Mouse (Mus musculus) heart, postnatal 0 days (tissue): ENCODE data around the gene Sparc. TPM values are rescaled to one million over a fixed set of nuclear protein-coding genes. Genes with fewer than 3 reads are reported as not detected.
"Not testable (repeated sequence)": the region's sequence is repeated elsewhere in the genome, so short reads cannot be mapped to it uniquely, and the experiment has no call there.

ENCODE experiments used
- ATAC-seq: fragments of 200-750 bp; cut with Nextera tagmentation; 2 replicates; pipeline ENCODE4 v1.8.0; 2017; ENCODE audit warnings: low read depth, moderate number of reproducible peaks, moderate library complexity; ENCODE audit not compliant: insufficient read depth
- DNase-seq: peaks from one replicate; pipeline ENCODE4 v3.0.0-alpha.2; 2016; ENCODE audit warnings: low spot score
- H3K27ac ChIP-seq: fragments of 300-500 bp; sonication (generic); 2 replicates; pipeline ENCODE4 v1.5.1; 2014; ENCODE audit warnings: low read depth, mild to moderate bottlenecking
- H3K27me3 ChIP-seq: fragments of 300-500 bp; sonication (generic); 2 replicates; pipeline ENCODE4 v1.6.1; 2014; ENCODE audit warnings: low read length, mixed read lengths; ENCODE audit not compliant: control insufficient read depth, insufficient read depth
- H3K36me3 ChIP-seq: fragments of 300-500 bp; sonication (generic); replicated peaks from 2 replicates; pipeline ENCODE4 v1.6.1; 2014; ENCODE audit warnings: low read length, mixed read lengths; ENCODE audit not compliant: control insufficient read depth, insufficient read depth
- H3K4me1 ChIP-seq: fragments of 300-500 bp; sonication (generic); 2 replicates; pipeline ENCODE4 v1.6.1; 2014; ENCODE audit warnings: antibody characterized with exemption; ENCODE audit not compliant: control insufficient read depth, insufficient read depth
- H3K4me2 ChIP-seq: fragments of 300-500 bp; sonication (generic); 2 replicates; pipeline ENCODE4 v1.6.1; 2014; ENCODE audit warnings: low read depth, mild to moderate bottlenecking, low read length, moderate library complexity
- H3K4me3 ChIP-seq: fragments of 300-500 bp; sonication (generic); 2 replicates; pipeline ENCODE4 v1.5.1; 2014; ENCODE audit warnings: low read depth, low read length
- H3K9ac ChIP-seq: fragments of 300-500 bp; sonication (generic); replicated peaks from 2 replicates; pipeline ENCODE4 v1.6.1; 2014; ENCODE audit warnings: low read depth, low read length, mixed read lengths
- H3K9me3 ChIP-seq: fragments of 300-500 bp; sonication (generic); replicated peaks from 2 replicates; pipeline ENCODE4 v1.6.1; 2016; ENCODE audit warnings: low read length; ENCODE audit not compliant: control insufficient read depth
- CTCF ChIP-seq: IDR thresholded peaks from 2 replicates; pipeline ENCODE4 v1.5.1; 2016; ENCODE audit warnings: antibody characterized with exemption, control low read depth, low read depth
- EP300 ChIP-seq: IDR thresholded peaks from 2 replicates; pipeline ENCODE4 v1.6.1; 2016; ENCODE audit warnings: antibody characterized with exemption, low read depth
- WGBS: fragments of 180-500 bp; shearing (Covaris S2); extraction: QIAGEN DNeasy Blood & Tissue Kit; methylation state at CpG from one replicate; pipeline ENCODE4 v1.1.7; 2014; 5-methylcytosine and 5-hydroxymethylcytosine counted together
- polyA plus RNA-seq: library from polyadenylated mRNA; unstranded; fragments of >200 nt; fragmentation: Nextera tagmentation; extraction: Ambion mirVana; gene quantifications from 2 replicates; pipeline ENCODE4 v1.2.1, GENCODE M21; 2015
- total RNA-seq: library from RNA; depleted of rRNA; stranded (reverse); fragments of >200 nt; gene quantifications from 2 replicates; pipeline ENCODE4 v1.2.3, GENCODE M21; 2014; ENCODE audit warnings: low replicate concordance

Sparc gene
- total and polyA plus RNA-seq, 2 experiments from 2014 or later, result 887 to 1,674 TPM

DNA sequence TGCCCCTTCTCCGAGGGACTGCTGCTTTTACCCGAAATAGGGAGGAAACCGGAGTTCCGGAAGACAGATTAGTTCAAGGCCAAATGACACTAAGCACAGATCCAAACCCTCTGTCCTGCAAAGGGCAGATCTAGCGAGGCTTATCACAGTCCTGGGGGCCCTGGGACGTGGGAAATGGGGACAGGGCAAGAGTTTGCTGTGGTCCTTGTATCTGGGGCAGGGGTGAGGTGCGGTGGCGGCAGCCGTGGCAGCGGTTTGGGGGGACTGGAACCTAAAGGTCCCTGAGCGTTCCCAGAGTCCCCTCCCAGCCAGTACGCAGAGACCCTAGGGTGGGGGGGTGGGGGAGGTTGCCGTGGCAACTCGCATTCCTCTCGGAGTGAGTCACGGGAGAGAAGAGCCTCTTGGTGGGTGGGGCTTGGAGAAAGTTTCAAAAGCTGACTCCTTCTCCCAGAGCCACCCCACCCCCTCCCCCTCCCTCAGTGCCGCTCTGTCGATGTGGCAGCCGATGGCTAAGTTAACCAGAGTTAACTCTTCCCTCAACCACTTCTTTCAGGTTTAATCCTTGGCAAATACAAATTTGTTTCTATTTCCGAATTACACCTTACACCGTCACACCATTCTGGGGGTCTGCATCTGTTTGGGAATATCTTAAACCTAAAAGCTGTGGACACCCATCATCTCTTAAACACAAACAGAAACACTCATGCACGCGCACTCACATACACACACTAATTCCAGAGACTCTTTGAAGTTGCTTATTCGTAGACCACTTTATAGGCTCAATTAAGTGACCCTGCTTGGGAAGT lies 4.9 kb downstream of the Sparc start:
- no peaks in the 10 kb centered on the region for H3K27me3 ChIP-seq
- H3K27ac ChIP-seq, result peak overlapping the region; percentile 92
- H3K4me1 ChIP-seq, result peaks cover 40% of the 10 kb centered on the region
- H3K4me3 ChIP-seq, result peak overlapping the region; percentile 61
- DNase-seq, result peak; percentile 89
- TF ChIP-seq CTCF (no peak), EP300 (peak; percentile 45)
- H3K4me2 ChIP-seq, result peak overlapping the region; percentile 79
- ATAC-seq, result peak; percentile 70
- peaks cover 5% of the 10 kb centered on the region; the same call in 1 of the 2 replicates for H3K36me3 ChIP-seq
- H3K9ac ChIP-seq, result peak overlapping the region; percentile 84
- H3K9me3 ChIP-seq, result no peaks in the 10 kb centered on the region
- WGBS, result 1% methylated on average over 24 of the region's 24 CpGs

DNA sequence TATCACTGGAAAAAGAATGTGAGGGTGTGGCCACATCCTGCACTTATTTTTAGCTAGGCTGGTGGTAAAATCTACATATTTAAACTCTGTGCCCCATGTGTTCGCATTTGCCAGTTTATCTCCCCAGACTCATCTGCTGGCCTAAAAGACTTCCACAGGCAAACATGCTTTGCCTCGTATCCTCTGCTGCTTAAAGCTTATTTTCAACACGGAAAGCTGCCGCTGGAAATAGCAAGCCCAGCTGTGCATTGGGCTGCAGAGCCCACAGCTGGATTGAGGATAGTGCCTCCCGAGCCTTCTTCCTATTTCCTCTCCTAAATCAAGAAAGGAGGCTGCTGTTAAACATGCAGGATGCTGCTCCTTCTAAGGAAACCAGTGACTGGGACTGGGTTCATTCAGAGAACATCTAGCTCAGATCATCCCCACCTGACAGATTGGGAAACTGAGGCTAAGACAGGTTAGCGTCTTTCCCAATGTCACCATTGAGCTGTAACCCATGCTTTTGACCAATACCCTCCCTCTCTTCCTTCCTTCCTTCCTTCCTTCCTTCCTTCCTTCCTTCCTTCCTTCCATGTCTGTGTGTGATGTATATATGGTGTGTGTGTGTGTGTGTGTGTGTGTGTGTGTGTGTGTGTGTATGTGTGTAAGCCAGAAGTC lies 6.2 kb downstream of the Sparc start:
- H3K4me2 ChIP-seq, result peak overlapping the region; percentile 79
- no peak for DNase-seq
- no peak for ATAC-seq
- peak overlapping the region; percentile 40; the same call in 1 of the 2 replicates for H3K9ac ChIP-seq
- H3K4me1 ChIP-seq, result peaks cover 52% of the 10 kb centered on the region
- H3K36me3 ChIP-seq, result peaks cover 14% of the 10 kb centered on the region; the same call in 1 of the 2 replicates
- 23% methylated on average over 6 of the region's 6 CpGs for WGBS
- H3K27ac ChIP-seq, result peak overlapping the region; percentile 92
- H3K9me3 ChIP-seq, result no peaks in the 10 kb centered on the region
- peak overlapping the region; percentile 61 for H3K4me3 ChIP-seq
- H3K27me3 ChIP-seq, result no peaks in the 10 kb centered on the region
- no peak for TF ChIP-seq EP300
- TF ChIP-seq CTCF, result no peak

DNA sequence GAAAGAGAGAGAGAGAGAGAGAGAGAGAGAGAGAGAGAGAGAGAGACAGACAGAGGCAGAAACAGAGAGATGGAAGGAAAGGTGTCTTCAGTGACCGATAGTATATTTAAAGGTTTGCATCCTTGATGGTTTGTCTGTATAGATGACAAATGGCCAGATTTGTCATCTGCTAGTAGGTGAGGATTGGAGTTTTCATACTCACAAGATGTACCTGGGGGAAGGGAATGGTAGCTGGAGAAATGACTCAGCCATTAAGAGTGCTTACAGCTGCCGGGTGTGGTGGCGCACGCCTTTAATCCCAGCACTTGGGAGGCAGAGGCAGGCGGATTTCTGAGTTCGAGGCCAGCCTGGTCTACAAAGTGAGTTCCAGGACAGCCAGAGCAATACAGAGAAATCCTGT lies 7.3 kb downstream of the Sparc start:
- Histone ChIP-seq H3K4me2 (peak overlapping the region; percentile 79), H3K36me3 (peaks cover 14% of the 10 kb centered on the region; the same call in 1 of the 2 replicates), H3K4me3 (peak overlapping the region; percentile 61; the same call in 1 of the 2 replicates), H3K27ac (peak overlapping the region; percentile 92), H3K4me1 (peaks cover 52% of the 10 kb centered on the region)
- not testable (repeated sequence) for H3K9ac ChIP-seq, DNase-seq, H3K27me3 ChIP-seq, H3K9me3 ChIP-seq, ATAC-seq
- 59% methylated on average over 6 of the region's 6 CpGs for WGBS

DNA sequence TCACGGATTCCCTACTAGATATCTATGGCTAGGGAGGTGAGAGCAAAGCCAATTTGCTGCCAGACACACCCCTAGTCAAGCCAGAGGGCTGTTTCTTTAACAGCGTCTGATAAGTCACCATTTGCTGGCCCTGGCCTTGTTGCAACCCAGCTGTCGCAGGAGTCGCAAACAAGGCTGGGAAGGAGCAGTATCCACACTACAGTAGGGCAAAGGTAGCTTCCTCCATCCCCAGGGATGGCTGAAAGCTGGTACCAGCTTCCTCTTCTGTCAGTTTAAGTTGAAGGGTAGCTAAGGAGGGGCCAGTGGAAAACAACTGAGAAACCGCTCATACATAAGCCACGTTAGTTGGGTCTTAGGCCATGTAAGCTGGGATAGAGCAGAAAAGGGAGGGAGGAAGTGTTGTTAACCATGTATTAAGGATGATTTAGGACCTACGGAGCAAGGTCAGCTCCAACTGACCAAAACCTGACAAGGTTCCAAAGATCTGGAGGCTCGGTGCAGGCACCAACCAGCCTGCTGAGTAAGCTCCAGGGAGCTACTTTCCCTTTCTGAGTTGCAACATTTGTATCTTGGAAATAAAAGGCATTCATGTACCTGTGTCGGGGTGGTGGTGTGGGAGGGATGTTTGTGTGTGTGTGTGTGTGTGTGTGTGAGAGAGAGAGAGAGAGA lies 7.8 kb downstream of the Sparc start:
- H3K27me3 ChIP-seq, result no peaks in the 10 kb centered on the region
- TF ChIP-seq EP300, result no peak
- 0 out of 2 replicates have a peak, but pooled peaks have one; percentile 2 for TF ChIP-seq CTCF
- WGBS, result 16% methylated on average over 9 of the region's 9 CpGs
- no peaks in the 10 kb centered on the region for H3K9me3 ChIP-seq
- no peak for ATAC-seq
- peak overlapping the region; percentile 79 for H3K4me2 ChIP-seq
- peak; percentile 47 for DNase-seq
- H3K27ac ChIP-seq, result peak overlapping the region; percentile 92
- peak overlapping the region; percentile 20 for H3K4me3 ChIP-seq
- peaks cover 14% of the 10 kb centered on the region; the same call in 1 of the 2 replicates for H3K36me3 ChIP-seq
- 0 out of 2 replicates have a peak overlapping the region, but pooled peaks have one; percentile 4 for H3K9ac ChIP-seq
- peaks cover 49% of the 10 kb centered on the region for H3K4me1 ChIP-seq

DNA sequence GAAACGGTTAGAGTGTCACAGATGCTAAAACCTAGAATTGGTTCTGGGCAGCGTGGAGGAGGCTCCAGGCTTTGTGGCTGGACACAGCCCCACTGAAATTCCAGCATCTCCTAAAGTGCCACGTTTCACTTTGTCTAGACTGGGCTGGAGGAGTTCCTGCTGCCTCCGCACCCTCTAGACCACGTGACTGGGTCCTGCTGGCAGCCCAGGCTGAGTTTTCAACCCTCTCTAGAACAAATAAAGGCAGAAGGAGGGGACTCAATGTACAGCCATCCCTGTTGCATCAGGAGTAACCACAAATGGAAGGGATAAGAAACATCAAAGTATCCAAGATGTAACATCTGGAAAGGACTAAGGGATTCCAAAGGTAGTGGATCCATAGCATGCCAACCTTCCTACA lies 8.7 kb downstream of the Sparc start:
- peaks cover 46% of the 10 kb centered on the region for H3K4me1 ChIP-seq
- no peak for ATAC-seq
- peak overlapping the region; percentile 92 for H3K27ac ChIP-seq
- no peaks in the 10 kb centered on the region for H3K9me3 ChIP-seq
- H3K4me3 ChIP-seq, result no peak overlapping the region
- 31% methylated on average over 5 of the region's 5 CpGs for WGBS
- no peaks in the 10 kb centered on the region for H3K27me3 ChIP-seq
- H3K9ac ChIP-seq, result no peak overlapping the region
- DNase-seq, result no peak
- TF ChIP-seq CTCF (no peak), EP300 (no peak)
- H3K36me3 ChIP-seq, result peaks cover 22% of the 10 kb centered on the region
- H3K4me2 ChIP-seq, result peak overlapping the region; percentile 79
